Mouse (Mus musculus) heart, postnatal 36 days (tissue): ENCODE measurements around the gene 4931409K22Rik. TPM values are rescaled to one million over a fixed set of nuclear protein-coding genes. Genes with fewer than 3 reads are reported as not detected.
"Not testable (repeated sequence)": the region's sequence is repeated elsewhere in the genome, so short reads cannot be mapped to it uniquely, and the experiment has no call there.

Experiments used
- DNase-seq, 2 experiments: peaks; one replicate each; pipeline ENCODE4 v3.0.0; 2021 to 2022
- intact Hi-C: fragments of 180-260 bp; cut with DNase I; formaldehyde crosslinking; loops from one replicate; pipeline ENCODE4 v1.15.1; 2025
- total RNA-seq, 2 experiments: library from RNA; stranded (reverse); gene quantifications; 2 replicates each; pipeline ENCODE4 v1.2.3; 2021

4931409K22Rik gene
- total RNA-seq, 2 experiments from 2014 or later, result not detected

DNA sequence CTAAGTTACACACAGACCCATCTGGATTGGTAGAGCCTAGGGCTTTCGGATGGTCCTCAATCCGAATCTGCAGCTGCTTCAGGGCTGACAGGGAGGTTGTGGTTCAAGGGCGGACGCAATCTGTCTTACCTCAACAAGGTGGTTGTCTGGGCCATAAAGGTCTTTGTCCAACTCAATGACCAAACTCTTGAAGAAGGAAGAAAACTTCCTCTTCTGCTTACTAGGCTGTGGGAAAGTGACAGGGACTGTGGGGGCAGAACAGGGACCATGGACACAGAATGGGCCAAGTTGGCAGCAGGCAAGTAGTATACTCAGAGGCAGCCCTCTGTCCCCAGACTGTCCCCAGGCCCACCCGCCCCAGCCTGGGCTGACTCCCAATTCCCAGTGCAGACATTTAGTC, 38.7 kb upstream of the 4931409K22Rik start:
- intact Hi-C loops, result no loop called here
- no peak for DNase-seq

DNA sequence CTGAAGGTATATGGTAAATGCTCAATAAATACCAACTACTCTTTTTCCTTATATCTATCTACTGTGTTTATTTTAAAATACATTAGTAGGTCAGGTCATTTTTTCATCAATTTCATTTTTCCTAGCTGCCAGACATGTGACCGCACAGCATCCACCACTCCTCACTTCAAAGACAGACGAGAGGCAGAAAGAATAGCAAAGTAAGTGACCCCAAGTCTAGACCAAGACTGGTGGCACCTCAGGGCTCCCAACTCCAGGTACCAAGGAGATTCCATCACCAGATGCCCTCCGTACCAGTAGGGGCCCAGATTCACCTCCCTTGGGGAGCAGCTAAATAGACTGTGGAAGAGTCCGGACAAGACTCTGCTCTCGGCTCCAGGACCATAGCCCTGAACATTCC, 37.7 kb upstream of the 4931409K22Rik start:
- no peak for DNase-seq
- intact Hi-C loops, result no loop called here

DNA sequence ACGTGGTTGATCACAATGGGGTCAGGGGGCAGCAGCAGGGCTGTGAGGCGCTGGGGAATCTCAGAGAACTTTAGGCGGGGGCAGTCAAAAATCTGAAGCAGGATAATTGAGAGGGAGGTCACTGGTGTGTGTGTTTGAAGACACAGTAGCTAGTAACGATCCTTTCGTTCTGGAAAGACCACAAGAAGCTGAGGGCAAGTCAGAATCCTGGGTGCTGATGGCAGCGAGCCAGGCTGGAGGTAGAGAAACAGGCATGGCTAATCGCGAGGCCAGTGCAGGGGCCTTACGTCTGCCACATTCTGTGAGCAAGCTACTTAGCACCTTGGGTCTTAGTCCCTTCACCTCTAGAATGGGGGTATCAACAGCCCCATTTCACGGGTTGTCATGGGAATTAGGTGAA, 37.3 kb upstream of the 4931409K22Rik start:
- intact Hi-C loops, result no loop called here
- DNase-seq, result no peak

DNA sequence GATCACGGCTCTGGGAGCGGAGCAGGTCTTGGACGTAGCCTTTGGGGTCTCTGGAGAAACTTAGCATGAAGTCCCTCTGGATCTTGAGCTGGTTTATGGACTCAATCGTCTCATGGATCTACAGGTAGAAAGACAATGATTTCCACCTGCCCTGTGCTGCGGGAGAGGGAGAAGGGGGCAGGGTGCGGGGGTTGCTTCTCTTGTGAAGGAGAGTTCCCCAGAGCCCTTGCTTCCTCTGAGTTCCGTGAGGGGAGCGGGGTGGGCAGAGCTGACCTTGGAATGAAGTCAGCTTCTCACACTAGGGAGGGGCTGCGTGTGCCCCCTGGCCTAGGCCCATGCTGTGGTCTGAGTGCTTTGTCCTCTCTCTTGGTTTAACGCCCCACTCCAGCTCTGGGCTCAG, 36.6 kb upstream of the 4931409K22Rik start:
- intact Hi-C loops, result no loop called here
- no peak for DNase-seq

DNA sequence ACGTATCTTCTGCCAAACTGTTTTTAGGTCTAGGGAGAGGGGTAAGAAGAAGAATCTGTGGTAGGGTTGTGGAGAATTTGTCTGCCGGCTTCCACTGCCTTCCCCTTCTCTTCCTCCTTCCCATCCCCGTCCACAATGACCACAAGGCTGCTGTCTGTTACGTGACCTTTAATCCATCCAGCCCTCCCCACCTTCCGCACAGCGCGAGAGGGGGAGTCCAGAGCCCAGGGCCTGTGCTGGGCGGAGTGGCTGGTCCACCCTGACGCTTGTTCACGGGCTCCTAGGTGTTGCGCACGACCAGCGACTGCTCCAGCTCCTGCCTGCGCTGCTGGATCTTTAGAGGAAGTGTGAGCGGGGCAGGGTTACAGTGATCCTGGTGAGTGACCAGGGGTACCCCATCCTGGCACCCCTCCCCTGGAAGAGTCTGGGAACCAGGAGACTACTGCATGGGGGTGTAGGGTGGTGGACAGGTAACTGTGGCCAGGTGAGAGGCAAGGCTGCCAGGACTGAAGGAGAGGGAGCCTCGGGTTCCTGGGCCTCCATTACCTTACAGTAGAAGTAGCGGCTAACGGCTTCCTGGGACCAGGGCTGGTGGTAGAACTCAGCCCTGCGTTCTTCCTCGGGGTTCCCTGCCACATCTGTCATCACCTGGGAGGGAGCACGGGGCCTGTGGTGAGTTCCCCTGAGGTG, 36.0 kb upstream of the 4931409K22Rik start:
- intact Hi-C loops, result no loop called here
- DNase-seq, result no peak

DNA sequence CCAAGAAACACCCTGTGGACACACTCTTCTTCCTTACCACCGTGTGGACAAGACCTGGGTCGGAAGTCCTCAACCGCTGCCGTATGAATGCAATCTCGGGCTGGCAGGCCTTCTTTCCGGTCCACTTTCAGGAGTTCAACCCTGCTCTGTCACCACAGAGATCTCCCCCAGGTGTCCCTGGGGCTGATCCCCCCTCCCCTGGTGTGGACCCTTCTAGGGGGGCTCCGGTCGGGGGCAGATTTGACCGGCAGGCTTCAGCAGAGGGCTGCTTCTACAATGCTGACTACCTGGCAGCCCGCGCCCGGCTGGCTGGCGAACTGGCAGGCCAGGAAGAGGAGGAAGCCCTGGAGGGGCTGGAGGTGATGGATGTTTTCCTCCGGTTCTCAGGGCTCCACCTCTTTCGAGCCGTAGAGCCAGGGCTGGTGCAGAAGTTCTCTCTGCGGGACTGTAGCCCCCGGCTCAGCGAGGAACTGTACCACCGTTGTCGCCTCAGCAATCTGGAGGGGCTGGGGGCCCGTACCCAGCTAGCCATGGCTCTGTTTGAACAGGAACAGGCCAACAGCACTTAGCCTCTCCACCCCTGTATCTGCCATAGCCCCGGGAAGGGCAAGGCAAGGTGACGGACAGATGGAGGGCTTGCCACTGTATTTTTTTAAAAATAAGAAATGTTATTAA, 35.3 kb upstream of the 4931409K22Rik start:
- no peak for DNase-seq
- intact Hi-C loops, result no loop called here

DNA sequence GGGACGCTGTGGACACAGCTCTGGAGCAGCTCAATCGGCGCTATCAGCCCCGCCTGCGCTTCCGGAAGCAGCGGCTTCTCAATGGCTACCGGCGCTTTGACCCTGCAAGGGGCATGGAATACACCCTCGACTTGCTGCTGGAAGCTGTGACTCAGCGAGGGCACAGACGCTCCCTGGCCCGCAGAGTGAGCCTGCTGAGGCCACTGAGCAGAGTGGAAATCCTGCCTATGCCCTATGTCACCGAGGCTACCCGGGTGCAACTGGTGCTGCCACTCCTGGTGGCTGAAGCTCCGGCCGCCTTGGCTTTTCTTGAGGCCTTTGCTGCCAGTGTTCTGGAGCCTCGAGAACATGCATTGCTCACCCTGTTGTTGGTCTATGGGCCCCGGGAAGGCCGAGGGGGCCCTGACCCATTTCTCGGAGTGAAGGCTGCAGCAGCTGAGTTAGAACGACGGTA, 34.7 kb upstream of the 4931409K22Rik start:
- DNase-seq, result peak in 1 of 2 experiments; percentile 23
- intact Hi-C loops, result no loop called here

DNA sequence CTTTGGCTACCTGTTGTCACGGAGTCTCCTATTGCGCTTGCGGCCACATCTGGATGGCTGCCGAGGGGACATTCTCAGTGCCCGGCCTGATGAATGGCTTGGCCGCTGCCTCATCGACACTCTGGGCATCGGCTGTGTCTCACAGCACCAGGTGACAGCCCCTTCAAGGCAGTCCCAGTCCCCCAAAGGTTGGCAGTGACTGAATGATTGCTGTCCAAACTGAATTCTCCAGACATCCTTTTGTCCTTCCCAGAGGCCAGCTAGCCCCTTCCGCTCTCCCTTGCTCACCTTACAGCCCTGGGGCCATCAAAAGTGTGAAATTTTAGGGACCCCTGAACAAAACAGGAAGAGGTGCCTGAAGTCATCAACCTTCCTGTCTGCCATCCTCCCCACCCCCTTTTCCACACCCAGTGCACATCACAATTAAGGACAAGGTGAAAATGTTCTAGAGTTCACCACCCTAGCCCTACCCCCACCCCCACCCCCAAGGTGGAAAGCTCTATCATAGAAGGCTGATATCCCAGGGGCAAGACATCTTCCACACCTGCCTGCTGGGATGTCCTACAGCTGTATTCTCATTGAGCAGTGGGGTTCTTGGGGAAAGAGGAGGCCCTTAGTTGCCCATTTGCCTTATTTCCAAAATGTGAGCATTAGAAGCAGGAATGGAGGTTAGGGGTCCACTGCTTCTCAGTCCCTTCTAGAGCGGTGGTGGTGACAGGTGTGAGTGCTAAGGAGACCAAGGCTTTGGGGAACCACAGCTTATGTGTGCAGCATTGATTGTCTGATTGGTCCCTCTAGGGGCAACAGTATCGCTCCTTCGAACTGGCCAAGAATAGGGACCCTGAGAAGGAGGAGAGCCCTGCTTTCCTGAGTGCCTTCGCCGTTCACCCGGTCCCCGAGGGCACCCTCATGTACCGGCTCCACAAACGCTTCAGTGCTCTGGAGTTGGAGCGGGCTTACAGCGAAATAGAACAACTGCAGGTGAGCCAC, 33.2 kb upstream of the 4931409K22Rik start:
- no peak for DNase-seq
- intact Hi-C loops, result no loop called here

DNA sequence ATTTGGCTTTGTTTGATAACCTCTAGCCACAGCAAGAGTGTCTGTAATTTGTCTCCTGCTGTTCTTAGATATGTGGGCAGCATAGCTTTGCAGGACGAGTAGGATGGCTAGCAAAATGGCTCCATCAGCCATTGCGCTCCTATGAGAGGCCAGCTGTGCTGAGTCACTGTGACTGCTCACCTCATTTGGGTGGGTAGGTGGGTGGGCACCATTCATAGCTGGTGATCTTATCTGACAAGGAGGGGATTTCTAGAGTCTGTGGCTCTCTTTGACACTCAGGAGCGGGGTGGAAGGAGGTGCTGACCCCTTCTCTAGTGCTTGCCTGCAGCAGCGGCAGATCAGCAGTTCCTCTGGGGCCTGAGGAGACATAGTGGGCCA, 30.6 kb upstream of the 4931409K22Rik start:
- intact Hi-C loops, result no loop called here

DNA sequence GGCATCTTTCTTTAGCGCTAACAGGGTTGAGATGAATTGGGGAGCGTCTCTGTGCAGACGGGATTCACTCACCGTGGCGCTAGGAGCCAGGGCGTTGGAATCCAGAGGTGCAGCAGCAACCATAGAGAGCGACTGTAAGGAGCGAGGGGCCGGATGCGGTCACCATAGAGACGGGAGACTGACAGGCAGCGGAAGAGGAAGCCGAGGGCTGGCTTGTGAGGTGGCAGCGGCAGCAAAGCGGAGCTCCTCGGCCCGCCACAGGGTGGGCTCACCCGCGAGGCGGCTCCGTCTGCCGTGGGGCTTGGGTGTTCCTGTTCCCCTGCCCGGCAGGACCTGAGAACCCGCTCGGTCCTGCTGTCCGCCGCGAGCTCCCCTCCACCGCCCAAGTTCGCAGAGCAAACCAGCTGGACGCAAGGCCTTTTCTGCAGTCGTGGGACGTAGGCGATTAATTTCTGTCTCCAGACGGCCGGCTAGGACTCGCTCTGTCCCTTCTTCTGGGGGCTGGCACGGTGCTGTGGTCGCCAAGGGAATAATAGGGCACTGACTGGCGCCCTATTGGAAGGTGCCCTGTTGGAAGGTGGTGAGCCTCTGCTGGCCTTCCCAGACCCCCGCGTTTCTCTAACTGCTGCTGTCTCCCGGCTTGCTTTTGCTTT, 30.1 kb upstream of the 4931409K22Rik start, which contains the start of gene Chpf2:
TSS of gene Chpf2 (plus strand) at position 195 of the 653 bp plus-strand sequence.
- intact Hi-C loops, result no loop called here
- peak; percentile 77 to 81 for DNase-seq

More for the DNA sequence above, 30.6 kb upstream of the 4931409K22Rik start:
- DNase-seq, result no peak

DNA sequence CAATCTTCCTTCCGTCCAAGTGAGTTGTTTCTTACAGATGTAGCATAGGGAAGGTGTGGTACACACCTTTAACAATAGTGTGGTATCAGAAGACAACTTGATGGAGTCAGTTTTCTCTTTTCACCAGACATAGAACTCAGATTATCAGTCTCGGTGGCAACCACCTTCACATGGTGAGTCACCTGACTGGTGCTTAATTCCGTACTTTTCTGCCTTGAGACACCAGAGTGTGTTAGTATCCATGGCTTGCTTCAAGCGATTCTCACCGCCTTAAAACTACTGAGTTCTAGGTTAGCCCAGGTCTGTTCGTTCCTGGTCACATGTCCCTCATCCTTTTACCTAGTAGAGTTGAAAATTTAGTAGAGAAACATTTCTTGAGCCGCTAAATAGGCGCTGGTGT, 29.5 kb upstream of the 4931409K22Rik start:
- intact Hi-C loops, result no loop called here
- DNase-seq, result no peak

DNA sequence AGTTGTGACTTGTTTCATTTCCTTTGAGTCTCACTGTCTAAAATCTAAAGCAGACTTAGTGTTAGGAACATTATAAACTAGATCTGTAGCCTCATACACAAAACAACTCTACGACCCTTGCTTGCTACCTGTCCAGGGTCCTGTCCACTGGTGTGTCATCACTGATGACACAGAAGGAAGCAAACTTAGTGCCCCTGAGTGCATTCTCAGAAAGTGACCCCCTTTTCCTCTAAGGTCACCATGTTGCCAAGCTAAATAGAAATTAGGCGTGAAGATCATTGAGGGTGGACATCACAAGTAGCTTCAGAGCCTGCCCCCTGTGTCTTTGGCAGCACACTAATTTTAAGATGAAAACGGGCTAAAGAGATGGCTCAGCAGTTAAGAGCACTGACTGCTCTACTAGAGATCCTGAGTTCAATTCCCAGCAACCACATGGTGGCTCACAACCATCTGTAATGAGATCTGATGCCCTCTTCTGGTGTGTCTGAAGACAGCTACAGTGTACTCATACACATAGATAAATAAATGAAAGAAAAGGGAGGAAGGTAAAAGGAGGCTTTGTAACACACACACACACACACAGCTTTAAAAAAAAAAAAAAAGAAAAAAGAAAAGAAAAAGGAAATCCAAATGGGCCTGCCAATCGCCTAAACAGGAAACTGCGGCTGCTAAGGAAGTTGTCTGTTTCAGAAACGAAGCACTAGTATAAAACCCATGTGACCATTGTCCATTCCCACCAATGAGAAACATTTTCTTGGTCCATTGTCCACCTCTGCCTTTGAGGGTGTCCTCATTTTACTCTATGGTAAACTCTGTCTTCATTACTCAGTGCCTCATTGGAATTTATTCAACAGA, 21.7 kb upstream of the 4931409K22Rik start:
- intact Hi-C loops, result loop anchor here (5.0 kb wide), 1 partner anchor 151 kb away; no protein-coding TSS in a partner anchor
- no peak for DNase-seq

DNA sequence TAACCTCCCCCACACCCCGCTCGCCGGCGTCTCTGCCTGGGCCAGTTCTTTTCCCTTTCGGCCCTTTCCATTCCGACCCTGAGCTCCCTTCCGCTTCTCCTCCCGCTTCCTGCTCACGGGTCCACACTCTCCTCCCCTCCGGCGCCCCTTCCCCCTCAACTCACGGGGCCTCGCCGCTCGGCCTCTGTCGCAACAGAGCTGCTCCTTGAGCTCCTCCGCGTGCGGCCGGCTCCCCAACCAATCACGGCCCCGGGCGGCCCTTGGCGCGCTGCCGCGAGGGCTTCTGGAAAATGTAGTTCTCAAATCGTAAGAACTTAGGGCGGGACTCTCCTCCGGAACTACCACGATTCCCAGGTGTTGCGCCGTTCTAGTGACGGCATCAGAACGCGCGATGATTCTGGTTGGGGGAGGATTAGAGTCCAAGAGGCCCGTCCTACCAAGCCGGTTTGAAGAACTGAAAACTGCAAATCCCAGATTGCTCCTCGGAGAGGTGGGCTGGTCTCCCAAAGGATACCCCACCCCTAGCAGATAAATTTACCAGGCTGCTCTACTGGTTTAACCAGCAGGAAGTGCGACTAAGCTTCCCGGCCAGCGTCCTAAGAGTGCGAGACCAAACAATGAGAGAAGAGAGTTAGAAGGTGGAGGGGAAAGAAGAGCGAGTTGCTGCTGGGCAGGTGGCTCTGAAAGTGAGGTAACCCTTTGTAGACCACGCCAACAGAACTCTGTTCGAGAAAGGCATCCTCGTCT, 20.7 kb upstream of the 4931409K22Rik start, which contains the start of gene Abcf2:
TSS of gene Abcf2 (minus strand) at position 285 of the 747 bp plus-strand sequence.
- intact Hi-C loops, result loop anchor here (5.0 kb wide), 1 partner anchor 150 kb away; no protein-coding TSS in a partner anchor

DNA sequence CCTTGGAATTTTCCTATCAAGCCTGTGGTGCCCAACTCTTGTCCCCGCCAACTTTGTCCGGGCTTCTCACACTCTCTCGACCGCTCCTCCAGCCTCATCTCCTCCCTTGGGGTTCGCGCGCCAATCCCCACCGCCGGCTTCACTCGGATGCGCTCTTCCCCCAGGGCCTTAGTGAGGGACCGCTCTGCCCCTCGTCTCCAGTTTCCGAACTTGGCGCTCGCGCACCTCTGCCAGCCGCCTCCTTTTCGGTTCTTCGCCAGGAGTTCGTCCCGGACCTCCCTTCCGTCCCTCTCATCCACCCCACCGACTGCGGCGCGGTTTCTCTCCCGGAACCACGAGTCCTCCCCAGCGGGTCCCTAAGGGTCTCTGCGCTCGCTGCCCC, 20.2 kb upstream of the 4931409K22Rik start:
- intact Hi-C loops, result loop anchor here (5.0 kb wide), 1 partner anchor 149 kb away; no protein-coding TSS in a partner anchor
- no peak for DNase-seq

More for the DNA sequence above, 20.7 kb upstream of the 4931409K22Rik start, which contains the start of gene Abcf2:
- DNase-seq, result peak; percentile 99 to 100

DNA sequence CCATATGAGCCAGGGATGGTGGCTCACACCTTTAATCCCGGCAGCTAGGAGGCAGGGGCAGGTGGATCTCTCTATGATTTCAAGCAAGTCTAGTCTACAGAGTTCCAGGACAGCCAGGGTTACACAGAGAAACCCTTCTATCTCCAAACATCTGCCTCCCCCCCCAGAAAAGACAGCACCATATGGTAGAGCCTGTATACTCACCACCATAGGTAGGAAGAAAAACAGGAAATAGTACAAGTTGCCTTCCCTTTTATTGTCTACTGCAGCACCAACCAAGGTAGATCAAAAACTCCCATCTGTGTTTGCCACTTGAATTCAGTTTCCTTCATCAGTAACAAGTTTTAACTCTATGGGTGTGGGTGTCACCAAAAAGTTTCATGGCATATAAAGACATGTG, 19.3 kb upstream of the 4931409K22Rik start:
- intact Hi-C loops, result loop anchor here (5.0 kb wide), 1 partner anchor 149 kb away; no protein-coding TSS in a partner anchor

DNA sequence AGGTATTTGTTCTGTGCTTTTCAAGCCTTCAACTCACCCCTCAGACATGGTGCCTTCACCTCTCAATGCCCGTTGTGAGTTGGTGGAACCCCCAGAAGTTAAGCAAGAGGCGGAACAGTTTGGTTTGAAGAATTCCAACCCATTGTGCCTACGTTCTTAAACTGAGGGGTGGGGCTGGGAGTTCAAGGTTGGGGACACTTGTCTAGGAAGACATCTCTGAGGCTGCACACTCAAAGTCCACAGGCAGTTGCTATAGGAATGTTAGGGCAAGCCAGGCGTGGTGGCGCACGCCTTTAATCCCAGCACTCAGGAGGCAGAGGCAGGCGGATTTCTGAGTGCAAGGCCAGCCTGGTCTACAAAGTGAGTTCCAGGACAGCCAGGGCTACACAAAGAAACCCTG, 1.3 kb downstream of the 4931409K22Rik start:
- DNase-seq, intact Hi-C loops: not testable (repeated sequence)

More for the DNA sequence above, 19.3 kb upstream of the 4931409K22Rik start:
- no peak for DNase-seq

DNA sequence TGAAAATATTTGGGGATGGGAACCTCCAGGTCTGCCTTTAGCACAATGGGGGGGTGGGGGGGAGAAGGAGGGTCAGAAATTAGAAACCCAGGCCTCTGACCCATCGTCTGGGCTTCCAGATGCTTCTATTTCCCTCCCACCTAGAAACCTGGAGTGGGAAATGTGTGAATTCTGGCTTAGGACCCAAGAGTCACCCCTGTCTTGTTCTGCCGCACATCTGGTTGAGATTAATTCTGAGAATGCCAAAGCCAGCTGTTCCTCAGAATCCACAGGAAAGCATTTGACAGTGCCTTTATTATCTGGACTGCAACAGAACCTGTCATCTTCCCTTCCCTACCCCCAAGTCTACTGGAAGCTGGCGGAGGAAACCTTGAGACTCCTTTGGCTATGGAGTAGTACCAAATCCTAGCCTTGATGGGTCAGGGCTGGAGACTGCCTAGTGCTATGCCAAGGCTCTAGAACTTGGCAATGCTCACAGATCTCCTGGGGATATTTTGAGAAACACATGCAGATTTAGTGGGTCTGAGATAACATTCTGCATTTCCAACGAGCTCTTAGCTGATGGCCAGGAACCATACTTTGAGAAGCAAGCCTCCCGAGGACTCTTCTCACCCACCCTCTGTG, 2.9 kb downstream of the 4931409K22Rik start:
- no peak for DNase-seq
- intact Hi-C loops, result no loop called here

DNA sequence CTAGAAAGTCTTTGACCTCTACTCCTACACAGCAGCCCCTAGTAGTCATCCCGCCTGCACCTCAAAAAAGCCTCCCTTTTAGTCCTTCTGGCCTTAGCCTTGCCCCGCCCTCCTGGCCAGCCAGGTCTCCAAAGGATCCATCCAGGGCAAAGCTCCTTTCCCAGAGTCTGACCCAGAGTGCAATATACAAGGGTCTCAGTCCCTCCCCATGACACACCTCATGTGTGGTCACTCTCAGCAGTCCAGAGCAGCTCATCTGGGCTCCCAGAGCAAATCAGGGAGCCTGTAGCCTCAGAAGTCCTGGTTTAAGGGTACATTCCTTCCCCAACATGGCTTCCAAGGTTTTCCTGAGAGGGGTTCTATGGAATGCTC, 5.3 kb downstream of the 4931409K22Rik start:
- DNase-seq, result no peak
- intact Hi-C loops, result no loop called here
